Mouse (Mus musculus) hindbrain, postnatal 0 days (tissue): Measurements from ENCODE around the gene Acadvl. TPM values are rescaled to one million over a fixed set of nuclear protein-coding genes. Genes with fewer than 3 reads are reported as not detected.
A peak's percentile ranks its signal among the peaks of the same experiment; 100 is the strongest.

Experiments used
- ATAC-seq: fragments of 200-750 bp; cut with Nextera tagmentation; 2 replicates; pipeline ENCODE4 v1.8.0; 2017; ENCODE audit warnings: mild to moderate bottlenecking, moderate TSS enrichment, moderate library complexity
- DNase-seq: peaks from one replicate; pipeline ENCODE4 v3.0.0-alpha.2; 2015; ENCODE audit warnings: low spot score
- H3K27ac ChIP-seq: fragments of 300-500 bp; sonication (generic); 2 replicates; pipeline ENCODE4 v1.5.1; 2014; ENCODE audit warnings: mild to moderate bottlenecking
- H3K27me3 ChIP-seq: fragments of 300-500 bp; sonication (generic); 2 replicates; pipeline ENCODE4 v1.6.1; 2014; ENCODE audit warnings: low read length, mixed read lengths; ENCODE audit not compliant: insufficient read depth
- H3K36me3 ChIP-seq: fragments of 300-500 bp; sonication (generic); 2 replicates; pipeline ENCODE4 v1.6.1; 2014; ENCODE audit warnings: low read length, mixed read lengths; ENCODE audit not compliant: insufficient read depth
- H3K4me1 ChIP-seq: fragments of 300-500 bp; sonication (generic); 2 replicates; pipeline ENCODE4 v1.6.1; 2014; ENCODE audit warnings: antibody characterized with exemption, low read length, mixed read lengths; ENCODE audit not compliant: insufficient read depth
- H3K4me2 ChIP-seq: fragments of 300-500 bp; sonication (generic); 2 replicates; pipeline ENCODE4 v1.6.1; 2014; ENCODE audit warnings: low read depth, mild to moderate bottlenecking, low read length, moderate library complexity, mixed read lengths
- H3K4me3 ChIP-seq: fragments of 300-500 bp; sonication (generic); 2 replicates; pipeline ENCODE4 v1.5.1; 2014; ENCODE audit warnings: low read length
- H3K9ac ChIP-seq: fragments of 300-500 bp; sonication (generic); replicated peaks from 2 replicates; pipeline ENCODE4 v1.6.1; 2014; ENCODE audit warnings: mild to moderate bottlenecking, low read length, moderate library complexity, mixed read lengths
- H3K9me3 ChIP-seq: fragments of 300-500 bp; sonication (generic); 2 replicates; pipeline ENCODE4 v1.6.1; 2016; ENCODE audit warnings: low read length, mixed read lengths
- CTCF ChIP-seq: IDR thresholded peaks from 2 replicates; pipeline ENCODE4 v1.5.1; 2016; ENCODE audit warnings: antibody characterized with exemption, control low read depth, low read depth
- WGBS: fragments of 180-500 bp; shearing (Covaris S2); extraction: QIAGEN DNeasy Blood & Tissue Kit; methylation state at CpG from one replicate; pipeline ENCODE4 v1.1.7; 2014; 5-methylcytosine and 5-hydroxymethylcytosine counted together
- polyA plus RNA-seq: library from polyadenylated mRNA; unstranded; fragments of >200 nt; fragmentation: Nextera tagmentation; extraction: Ambion mirVana; gene quantifications from 2 replicates; pipeline ENCODE4 v1.2.1, GENCODE M21; 2015
- total RNA-seq: library from RNA; depleted of rRNA; stranded (reverse); fragments of >200 nt; gene quantifications from 2 replicates; pipeline ENCODE4 v1.2.3, GENCODE M21; 2014

Gene Acadvl
- total and polyA plus RNA-seq, 2 experiments from 2014 or later = 44.4 to 65.2 TPM

DNA sequence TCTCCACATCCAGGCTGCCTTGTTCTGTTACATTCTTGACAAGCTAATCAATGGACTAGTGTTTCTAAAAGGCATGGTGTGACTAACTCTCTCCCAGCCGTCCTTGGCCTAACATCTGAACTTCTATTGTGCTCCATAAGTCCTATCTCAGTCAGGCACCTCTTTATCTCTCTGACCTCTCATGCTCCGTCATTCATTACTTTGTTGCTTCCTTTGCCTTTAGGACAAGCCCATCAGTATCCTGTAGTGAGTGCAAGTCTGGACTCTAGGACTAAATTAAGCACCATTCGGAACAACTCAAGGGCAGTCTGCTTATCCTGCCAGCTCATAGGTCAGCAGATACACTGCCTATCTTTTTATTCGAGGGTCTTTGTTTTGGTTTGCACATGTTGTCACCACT, 38.9 kb downstream of the Acadvl start:
- no peak overlapping the region for H3K27ac ChIP-seq
- 85% methylated on average over 4 of the region's 4 CpGs for WGBS
- H3K9ac ChIP-seq = no peak overlapping the region
- no peak for TF ChIP-seq CTCF
- H3K4me3 ChIP-seq = no peak overlapping the region
- H3K36me3 ChIP-seq = peaks cover 25% of the 10 kb centered on the region
- ATAC-seq (no peak), DNase-seq (no peak)
- H3K4me1 ChIP-seq = no peaks in the 10 kb centered on the region
- H3K9me3 ChIP-seq = no peaks in the 10 kb centered on the region
- H3K4me2 ChIP-seq = no peak overlapping the region
- H3K27me3 ChIP-seq = no peaks in the 10 kb centered on the region

- Histone ChIP-seq H3K27me3 (no peaks in the 10 kb centered on the region), H3K9ac (no peak overlapping the region), H3K36me3 (peaks cover 34% of the 10 kb centered on the region), H3K4me2 (no peak overlapping the region), H3K27ac (no peak overlapping the region), H3K4me3 (no peak overlapping the region), H3K4me1 (no peaks in the 10 kb centered on the region), H3K9me3 (no peaks in the 10 kb centered on the region)
- no peak for ATAC-seq
- no peak for TF ChIP-seq CTCF
- WGBS = 91% methylated on average over 2 of the region's 2 CpGs
- no peak for DNase-seq
These were observed 40.3 kb downstream of the Acadvl start for GRCm38 (mm10) chr11:69974907-69975306.

- Histone ChIP-seq H3K27ac (no peak overlapping the region), H3K4me1 (peaks cover 6% of the 10 kb centered on the region; the same call in 1 of the 2 replicates), H3K4me3 (no peak overlapping the region), H3K36me3 (peaks cover 44% of the 10 kb centered on the region), H3K9me3 (no peaks in the 10 kb centered on the region), H3K27me3 (0 out of 2 replicates have a peak, but pooled peaks cover 16% of the 10 kb centered on the region), H3K9ac (no peak overlapping the region), H3K4me2 (no peak overlapping the region)
- 77% methylated on average over 3 of the region's 3 CpGs for WGBS
- ATAC-seq = no peak
- DNase-seq = no peak
- no peak for TF ChIP-seq CTCF
These were observed 44.4 kb downstream of the Acadvl start for GRCm38 (mm10) chr11:69970775-69971174.

DNA sequence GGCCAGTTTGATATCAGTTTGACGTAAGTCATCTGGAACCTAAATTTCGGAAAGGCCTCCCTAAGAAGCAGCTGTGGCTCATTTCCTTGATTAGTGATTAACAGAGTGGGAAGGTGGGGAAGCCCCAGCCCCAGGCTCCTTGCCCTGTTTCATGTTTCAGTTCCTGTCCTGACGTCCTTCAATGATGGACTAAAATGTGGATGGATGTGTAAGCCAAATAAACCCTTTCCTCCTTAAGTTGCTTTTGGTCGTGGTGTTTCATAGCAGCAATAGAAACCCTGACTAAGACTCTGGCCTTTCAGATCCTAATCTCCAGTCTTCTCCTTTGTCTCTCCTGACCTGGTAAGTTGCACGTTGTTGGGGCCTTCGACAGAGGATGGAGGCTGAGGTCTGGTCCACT, 45.0 kb downstream of the Acadvl start:
- DNase-seq (no peak), ATAC-seq (no peak)
- Histone ChIP-seq H3K4me1 (peaks cover 6% of the 10 kb centered on the region; the same call in 1 of the 2 replicates), H3K4me3 (no peak overlapping the region), H3K27me3 (peaks cover 19% of the 10 kb centered on the region; the same call in 1 of the 2 replicates), H3K4me2 (no peak overlapping the region), H3K9me3 (no peaks in the 10 kb centered on the region), H3K36me3 (peaks cover 44% of the 10 kb centered on the region), H3K9ac (no peak overlapping the region), H3K27ac (no peak overlapping the region)
- no peak for TF ChIP-seq CTCF
- 93% methylated on average over 6 of the region's 6 CpGs for WGBS

- peaks cover 6% of the 10 kb centered on the region; the same call in 1 of the 2 replicates for H3K4me1 ChIP-seq
- H3K9ac ChIP-seq = no peak overlapping the region
- no peak overlapping the region for H3K27ac ChIP-seq
- peaks cover 33% of the 10 kb centered on the region for H3K27me3 ChIP-seq
- no peak overlapping the region for H3K4me2 ChIP-seq
- ATAC-seq = no peak
- H3K36me3 ChIP-seq = peaks cover 34% of the 10 kb centered on the region
- no peaks in the 10 kb centered on the region for H3K9me3 ChIP-seq
- no peak overlapping the region for H3K4me3 ChIP-seq
- WGBS = 92% methylated on average over 4 of the region's 4 CpGs
- no peak for DNase-seq
- TF ChIP-seq CTCF = no peak
These were observed 46.4 kb downstream of the Acadvl start for GRCm38 (mm10) chr11:69968793-69969192.

DNA sequence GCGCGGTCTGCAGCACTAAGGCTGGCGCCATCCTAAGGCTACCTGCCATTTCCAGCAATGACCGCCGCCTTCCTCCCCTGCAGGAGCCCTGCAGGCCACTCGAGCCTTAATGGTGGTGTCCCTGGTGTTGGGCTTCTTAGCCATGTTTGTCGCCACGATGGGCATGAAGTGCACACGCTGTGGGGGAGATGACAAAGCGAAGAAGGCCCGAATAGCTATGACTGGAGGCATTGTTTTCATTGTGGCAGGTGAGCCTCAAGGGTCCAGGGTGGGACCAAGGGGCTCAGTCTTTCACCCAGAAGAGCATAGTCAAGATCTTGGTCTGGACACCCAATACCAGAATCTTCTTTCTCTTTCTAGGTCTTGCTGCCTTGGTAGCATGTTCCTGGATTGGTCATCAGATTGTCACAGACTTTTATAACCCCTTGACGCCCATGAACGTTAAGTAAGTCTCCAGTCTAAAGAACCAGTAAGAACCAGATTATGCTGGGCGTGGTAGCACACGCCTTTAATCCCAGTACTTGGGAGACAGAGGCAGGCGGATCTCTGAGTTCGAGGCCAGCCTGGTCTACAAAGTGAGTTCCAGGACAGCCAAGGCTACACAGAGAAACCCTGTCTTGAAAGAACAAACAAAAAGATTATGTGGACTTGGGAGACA, 48.2 kb downstream of the Acadvl start:
- no peak overlapping the region; the same call in 1 of the 2 replicates for H3K9ac ChIP-seq
- no peak for DNase-seq
- 39% methylated on average over 17 of the region's 17 CpGs for WGBS

More for the DNA sequence above, 48.2 kb downstream of the Acadvl start:
- TF ChIP-seq CTCF = no peak
- Histone ChIP-seq H3K4me3 (peak overlapping the region; percentile 28), H3K4me2 (peak overlapping the region; percentile 47), H3K4me1 (peaks cover 6% of the 10 kb centered on the region; the same call in 1 of the 2 replicates), H3K9me3 (no peaks in the 10 kb centered on the region), H3K36me3 (peaks cover 23% of the 10 kb centered on the region), H3K27me3 (peaks cover 43% of the 10 kb centered on the region), H3K27ac (no peak overlapping the region)
- ATAC-seq = no peak
